Mouse (Mus musculus): ENCODE data around the gene Shmt2.

DNA sequence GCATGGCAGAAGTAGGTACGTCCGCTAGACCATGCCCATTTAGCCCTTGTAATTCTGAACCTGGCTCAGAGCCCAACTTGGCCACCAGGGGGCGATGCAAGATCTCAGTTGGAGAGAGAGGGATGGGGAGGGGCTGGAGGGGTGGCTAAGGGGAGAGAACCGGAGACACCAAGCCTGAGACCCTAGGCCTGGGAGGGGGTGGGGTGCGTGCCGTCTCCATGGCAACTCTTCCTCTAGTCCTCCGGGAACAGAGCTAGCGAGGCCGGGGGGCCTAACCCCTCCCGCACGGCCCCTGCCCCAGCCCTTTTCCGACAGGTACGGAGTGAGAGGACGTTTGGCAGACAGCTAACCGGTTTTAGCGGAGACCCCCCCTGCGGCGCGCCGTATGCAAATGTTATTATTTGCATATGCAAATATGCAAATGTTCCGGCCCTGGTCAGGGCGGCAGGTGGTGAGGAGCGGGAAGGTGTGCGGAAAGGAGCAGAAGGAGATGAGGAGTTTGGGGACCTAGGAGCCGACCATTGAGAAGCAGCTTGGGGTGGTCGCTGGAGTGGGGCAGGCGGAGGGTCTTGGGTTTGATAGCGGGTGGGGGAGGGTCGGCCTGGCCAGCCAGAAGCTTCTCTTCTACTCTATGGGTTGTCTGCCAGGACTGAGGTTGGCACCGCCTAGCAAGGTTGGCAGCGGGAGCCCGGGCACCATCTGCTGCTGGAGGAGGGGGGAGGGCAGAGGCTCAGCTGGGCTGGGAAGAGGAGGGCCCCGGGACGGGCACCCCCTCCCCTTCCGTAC is 13.0 kb downstream of the Shmt2 start:
- TF ChIP-seq CTCF (IDR thresholded peaks at IDR 0.05; ENCODE audit: low read depth): peak; percentile 93
- TF ChIP-seq EP300 (IDR thresholded peaks at IDR 0.05; ENCODE audit: low read depth): no peak
